Mouse (Mus musculus): ENCODE measurements at regions not wholly inside any gene's neighbourhood (a gene's known extent, or its start where the extent isn't known, plus 50 kb on each side); places are given as distances from the start of the nearest gene placed in this dataset.

DNA sequence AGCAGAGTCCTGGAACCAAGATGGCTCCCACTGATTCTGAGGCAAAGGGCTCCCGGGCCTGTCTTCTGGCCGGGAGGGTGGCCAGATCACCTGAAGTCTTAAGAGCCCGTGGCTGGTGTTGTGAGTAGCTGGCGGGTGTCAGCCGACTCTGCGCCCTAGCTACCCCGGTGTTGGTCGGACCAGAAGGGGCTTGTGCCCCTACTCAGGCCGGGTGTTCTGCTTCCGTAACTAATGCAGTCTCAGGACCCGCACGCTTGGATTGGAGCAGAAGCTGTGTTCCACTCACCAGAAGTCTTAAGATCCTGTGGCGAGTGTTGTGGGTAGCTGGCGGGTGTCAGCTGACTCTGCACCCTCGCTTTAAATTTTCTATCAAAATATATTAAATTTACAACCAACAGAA lies 1285.3 kb upstream of the Cdh9 start:
- ChIA-PET POLR2A (no interaction called here), CTCF (no interaction called here)

DNA sequence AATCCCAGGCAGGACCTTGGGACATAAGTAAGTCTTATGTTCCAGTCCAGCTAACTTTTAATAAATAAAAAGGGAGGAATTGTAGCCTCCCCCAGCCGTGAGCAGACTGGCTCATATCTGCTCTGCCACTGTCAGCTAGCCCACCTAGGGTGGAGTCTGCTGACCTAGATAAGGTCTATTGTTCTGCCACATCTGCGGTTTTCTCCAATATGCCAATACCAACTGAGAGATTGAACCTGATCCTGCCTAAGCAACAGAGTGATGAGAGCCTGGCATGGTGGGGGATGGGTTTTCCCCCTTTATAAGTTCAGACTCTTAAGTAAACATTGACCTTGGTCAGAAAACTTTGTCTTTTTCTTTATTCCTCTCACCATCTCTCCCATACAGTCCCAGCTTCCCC lies 1250.9 kb upstream of the Cdh9 start:
- ChIA-PET CTCF (no interaction called here), POLR2A (no interaction called here)

DNA sequence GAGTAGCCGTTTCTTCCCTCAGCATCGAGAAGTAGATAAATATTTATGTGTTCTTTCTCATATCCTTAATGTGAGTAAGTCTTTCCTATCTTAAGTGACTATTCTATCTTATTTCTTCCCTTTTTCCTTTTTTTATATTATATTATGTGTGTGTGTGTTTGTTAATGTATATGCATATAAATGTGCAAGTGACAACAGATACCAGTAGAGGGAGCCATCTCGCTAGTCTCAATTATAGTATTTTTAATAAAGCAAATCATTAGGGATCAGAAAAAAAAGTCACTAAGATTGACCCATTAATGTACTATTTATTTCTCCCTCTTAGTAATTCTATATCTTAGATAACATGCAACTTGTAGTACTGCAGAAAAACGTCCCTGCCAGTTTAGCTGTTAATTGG lies 1228.3 kb upstream of the Cdh9 start:
- POLR2A ChIA-PET = no interaction called here
- CTCF ChIA-PET = interaction anchor here in 2 of 4 experiments (0.6 to 0.8 kb wide), 2 partner anchors 137 to 140 kb away, joined by 3 to 8 read pairs; no protein-coding TSS in a partner anchor

DNA sequence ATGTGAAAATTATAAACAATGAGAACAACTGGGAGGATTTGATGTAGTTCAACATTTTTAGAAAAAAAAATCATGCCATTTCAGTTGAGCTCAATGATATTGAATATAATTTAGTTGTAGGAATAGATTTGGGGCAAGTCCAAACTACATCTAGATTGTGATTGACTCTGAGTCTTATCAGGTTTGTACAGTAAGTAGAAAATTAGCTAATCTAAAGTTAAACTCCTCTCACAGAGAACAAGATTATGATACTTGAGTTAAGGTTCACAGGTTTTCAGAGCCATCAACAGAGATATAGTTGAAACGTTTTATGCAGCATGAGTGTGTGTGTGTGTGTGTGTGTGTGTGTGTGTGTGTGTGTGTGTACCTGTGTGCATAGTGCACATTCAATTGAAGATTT lies 1189.6 kb upstream of the Cdh9 start:
- ChIA-PET CTCF (no interaction called here), POLR2A (no interaction called here)

DNA sequence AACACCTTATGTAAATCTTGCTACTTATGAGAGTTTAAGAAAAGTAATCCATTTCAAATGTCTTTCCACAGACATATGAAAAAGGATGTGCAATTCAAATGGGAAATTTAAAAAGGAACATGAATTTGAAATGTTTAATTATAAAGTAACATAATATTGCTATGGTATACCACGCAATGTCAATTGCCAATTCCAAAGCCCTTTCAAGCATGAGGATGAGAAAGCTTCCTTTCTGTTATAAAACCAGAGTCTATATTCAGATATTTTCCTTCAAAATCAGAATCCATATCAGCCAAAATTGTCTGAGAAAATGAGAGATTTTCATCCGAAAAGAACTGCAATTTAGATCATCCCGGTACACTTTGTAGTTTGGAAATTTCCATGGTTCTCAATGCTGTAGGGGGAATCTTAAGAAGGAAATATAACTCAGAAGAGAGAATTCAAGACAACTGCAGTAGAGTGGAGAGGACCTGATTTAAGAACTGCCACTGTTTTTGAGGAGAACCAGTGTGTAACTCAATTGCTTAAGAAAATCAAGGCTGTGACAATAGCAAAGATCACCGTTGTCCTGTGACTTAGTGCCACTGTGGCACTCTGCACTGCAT lies 1169.3 kb upstream of the Cdh9 start:
- ChIA-PET POLR2A (no interaction called here), CTCF (no interaction called here)

DNA sequence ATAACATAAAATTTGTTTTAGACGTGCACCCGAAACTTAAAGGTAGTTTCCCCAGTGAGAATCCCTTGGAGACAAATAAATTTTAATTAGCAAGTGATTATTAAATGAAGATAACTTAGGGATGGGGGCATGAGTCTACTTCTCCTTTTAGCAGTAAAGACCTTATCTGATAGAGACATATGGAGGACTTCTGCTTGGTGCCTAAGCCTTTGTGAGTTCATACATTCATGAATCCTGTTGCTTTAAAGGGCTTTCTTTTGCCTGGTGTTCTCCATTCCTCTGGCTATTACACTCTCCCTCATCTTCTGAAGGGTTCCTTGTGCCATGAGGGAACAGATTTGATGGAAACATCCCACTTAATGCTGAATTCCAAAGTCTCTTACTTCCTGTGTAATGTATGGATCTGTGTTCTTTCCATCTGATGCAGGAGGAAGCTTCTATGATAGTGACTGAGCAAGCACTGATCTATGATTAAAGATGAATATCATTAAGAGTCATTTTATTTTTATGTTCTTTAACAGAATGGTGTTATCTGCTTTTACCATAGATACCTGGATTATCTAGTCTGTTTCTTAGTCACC lies 1146.2 kb upstream of the Cdh9 start:
- CTCF ChIA-PET = no interaction called here

DNA sequence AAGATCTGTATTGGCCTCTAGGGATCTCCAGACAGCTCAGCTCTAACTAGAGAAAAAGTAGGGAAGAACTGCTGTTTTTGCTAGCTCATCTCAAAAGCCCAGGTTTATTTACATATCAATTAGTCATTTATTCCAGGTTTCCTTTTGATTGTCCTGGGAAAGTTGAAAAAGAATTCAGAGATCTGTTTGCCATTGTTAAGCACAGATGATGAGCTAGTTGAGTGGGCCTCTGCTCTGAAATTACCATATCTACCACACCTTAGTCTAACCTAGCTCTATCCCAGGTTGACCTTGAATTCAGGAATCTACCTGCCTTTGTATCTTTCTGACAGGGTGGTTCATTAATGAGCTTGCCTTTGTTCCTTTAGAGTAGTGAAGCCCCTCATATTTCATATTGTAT lies 1110.6 kb upstream of the Cdh9 start:
- POLR2A ChIA-PET = interaction anchor here in 3 of 4 experiments (0.5 to 1.7 kb wide), 5 partner anchors 9 to 495 kb away, joined by 3 to 8 read pairs (median 3); no protein-coding TSS in a partner anchor
- CTCF ChIA-PET = interaction anchor here in 1 of 4 experiments (0.8 kb wide), 1 partner anchor 14 kb away, joined by 4 read pairs; no protein-coding TSS in a partner anchor

More for the DNA sequence above, 1146.2 kb upstream of the Cdh9 start:
- POLR2A ChIA-PET = no interaction called here

DNA sequence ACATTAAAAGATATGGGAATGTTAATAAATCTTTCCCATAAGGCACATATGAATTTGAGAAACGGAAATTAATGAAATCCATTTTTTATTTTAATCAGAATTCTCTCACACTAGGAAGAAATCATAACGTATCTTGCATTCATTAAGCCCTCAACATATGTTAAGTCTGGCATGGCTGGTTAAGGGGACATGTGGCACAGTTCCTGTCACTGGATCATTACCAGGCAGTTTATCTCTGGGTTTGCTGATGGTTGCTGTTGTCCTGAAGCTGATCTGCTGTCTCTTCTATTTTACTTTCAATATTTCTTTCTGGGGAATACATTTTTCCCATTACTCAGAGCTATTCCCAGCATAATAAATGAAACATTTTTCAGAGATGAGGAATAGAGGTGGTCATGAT lies 1099.3 kb upstream of the Cdh9 start:
- ChIA-PET CTCF (no interaction called here), POLR2A (interaction anchor here in 1 of 4 experiments (1.4 kb wide), 1 partner anchor 9 kb away, joined by 4 read pairs; no protein-coding TSS in a partner anchor)

DNA sequence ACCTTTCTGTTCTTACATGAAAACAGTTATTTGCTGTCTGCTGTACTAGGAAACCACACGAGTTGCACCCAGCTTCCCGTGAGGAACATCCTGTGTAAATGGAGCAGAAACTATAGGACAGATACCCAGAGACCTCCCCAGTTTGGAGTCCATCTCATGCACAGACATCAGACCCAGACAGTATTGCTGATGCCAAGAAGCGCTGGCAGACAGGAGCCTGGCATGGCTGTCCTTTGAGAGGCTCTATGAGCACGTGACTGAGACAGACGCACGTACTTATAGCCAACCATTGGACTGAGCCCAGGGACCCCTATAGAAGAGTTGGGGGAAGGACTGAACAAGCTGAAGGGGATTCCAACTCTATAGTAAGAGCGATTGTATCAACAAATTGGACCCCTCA lies 1098.3 kb upstream of the Cdh9 start:
- CTCF ChIA-PET = no interaction called here
- POLR2A ChIA-PET = no interaction called here

DNA sequence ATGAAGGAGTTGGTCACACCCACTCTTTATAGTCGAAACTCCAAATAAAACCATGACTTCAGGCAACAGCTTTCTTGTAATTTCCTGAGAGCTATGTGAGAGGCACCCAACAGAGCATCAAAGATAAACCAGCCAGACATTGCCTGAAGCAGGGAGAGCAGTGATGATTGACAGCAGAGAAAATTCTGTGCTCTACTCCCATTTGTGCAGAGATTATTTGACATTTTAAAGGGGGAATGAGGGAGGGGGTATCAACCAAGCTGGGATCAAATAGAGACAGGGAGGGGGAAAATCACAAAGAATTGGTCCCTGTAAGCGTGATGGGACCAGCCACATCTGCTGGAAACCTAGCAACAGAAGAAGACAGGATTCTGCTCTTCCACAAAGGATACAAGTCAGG lies 1091.4 kb upstream of the Cdh9 start:
- ChIA-PET POLR2A (no interaction called here), CTCF (no interaction called here)

DNA sequence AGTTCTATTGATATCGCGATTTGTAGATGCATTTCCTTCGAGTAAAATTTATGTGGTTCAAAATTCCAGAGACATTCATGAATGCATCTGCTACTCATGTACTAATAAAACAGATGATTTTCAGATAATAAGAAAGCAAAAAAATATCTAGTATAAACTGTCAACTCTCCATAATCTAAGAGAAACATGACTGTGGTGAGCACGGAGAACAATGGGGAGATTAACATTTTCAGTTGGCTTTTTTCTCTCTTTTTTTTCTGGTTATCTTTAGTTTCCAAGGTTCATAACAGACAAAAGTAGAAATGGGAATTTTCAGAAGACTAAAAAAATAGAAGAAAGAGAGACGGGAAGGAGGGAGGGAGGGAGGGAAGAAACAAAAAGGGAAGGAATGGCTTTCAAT lies 1079.8 kb upstream of the Cdh9 start:
- POLR2A ChIA-PET = no interaction called here
- CTCF ChIA-PET = no interaction called here

DNA sequence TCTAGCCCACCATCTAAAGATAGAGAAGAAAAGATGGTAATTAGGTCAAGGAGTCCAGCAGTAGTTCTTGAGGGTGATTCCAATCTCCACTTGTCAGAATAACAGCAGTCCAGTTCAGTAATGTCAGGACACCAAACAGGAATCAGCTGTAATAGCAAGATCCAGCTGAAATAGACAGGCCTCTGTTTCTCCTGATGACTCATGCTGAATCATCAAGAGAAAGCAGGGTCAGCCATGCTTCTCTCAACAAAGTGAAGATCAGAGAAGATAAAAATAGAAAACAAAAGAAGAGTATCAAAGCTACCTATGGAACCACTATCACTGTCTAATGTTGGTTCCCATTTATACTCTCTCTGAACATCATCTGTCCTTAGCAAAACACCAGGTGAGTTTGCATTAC lies 1061.8 kb upstream of the Cdh9 start:
- POLR2A ChIA-PET = no interaction called here
- CTCF ChIA-PET = no interaction called here

DNA sequence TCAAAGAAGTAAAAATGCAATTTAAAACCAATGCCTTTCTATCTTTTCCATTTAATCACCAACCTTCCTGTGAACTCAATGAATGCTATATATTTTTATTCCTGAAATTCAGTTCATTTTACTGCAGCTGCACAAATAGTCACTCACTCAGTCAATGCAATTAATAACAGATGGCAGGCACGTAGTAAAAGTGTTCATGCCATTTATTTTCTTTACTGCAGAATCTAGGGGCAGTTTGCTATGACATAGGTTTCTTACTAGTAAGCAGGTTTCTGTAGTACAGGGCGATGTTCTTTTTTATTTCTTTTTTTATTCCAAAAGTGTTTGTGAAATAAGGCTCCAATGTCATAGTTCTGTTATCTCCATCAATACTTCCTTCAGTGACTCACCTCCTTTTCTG lies 1035.8 kb upstream of the Cdh9 start:
- CTCF ChIA-PET = no interaction called here
- POLR2A ChIA-PET = no interaction called here

DNA sequence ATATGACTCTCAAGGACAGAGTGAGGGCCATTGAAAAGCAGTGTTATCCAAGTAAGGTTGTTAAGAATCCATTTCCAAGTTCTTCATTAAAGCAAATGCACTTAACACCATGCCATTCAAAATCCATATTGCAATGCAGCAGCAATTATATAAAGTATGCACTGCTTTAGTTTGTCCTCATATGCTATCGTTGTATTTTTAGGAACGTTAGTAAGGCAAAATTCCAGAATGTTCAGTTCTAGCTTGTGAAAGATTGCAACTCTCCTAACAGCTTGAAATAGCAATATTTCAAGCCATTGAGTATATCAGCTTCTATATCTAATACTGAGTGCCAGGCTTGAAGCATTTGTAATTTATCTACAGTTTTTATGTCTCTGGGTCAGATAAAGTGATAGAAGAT lies 1011.9 kb upstream of the Cdh9 start:
- CTCF ChIA-PET = no interaction called here
- POLR2A ChIA-PET = no interaction called here

DNA sequence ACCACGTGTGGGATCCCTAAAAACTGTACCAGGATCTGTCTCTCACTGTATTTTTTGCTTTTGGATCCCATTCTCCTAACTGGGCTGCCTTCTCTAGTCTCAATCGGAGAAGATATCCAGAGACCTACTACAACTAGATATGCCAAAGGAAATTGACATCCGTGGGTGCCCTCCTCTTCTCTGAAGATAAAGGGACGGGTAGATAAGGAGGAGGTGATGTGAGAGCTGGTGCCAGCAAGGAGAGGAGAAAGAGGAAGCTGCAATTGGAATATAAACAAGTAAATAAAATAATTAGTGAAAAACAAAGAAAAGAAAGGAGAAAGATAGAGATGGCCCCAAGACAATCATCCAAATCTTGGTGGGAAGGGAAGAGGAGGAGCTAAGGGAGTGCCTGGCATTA lies 986.6 kb upstream of the Cdh9 start:
- POLR2A ChIA-PET = no interaction called here
- CTCF ChIA-PET = no interaction called here

DNA sequence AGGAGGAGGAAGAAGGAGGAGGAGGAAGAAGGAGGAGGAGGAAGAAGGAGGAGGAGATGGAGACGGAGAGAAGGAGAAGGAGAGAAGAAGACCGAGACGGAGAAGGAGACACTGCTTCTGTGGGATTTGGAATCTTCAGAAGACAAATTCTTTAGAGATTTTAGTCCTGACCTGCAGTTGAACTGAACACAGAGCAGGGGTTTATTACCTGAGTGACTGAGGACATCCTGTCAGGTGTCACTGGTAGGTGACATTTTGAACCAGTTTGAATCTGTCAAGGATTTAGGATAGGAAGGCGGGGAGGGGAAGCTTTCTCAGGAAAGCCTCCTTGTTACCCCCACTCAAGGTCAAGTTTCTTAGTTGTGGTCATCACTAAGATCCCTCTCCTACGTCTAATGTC lies 985.5 kb upstream of the Cdh9 start:
- POLR2A ChIA-PET = no interaction called here
- CTCF ChIA-PET = interaction anchor here in 1 of 4 experiments (0.6 kb wide), 1 partner anchor 670 kb away, joined by 4 read pairs; no protein-coding TSS in a partner anchor

Data from embryonic stem cell, embryonic (primary cell).